Mouse (Mus musculus) megakaryocyte, adult 5-6 weeks (primary cell): Measurements from ENCODE around the gene Trib3. TPM values are rescaled to one million over a fixed set of nuclear protein-coding genes. Genes with fewer than 3 reads are reported as not detected.
"Not testable (repeated sequence)": the region's sequence is repeated elsewhere in the genome, so short reads cannot be mapped to it uniquely, and the experiment has no call there.

ENCODE experiments used
- ATAC-seq: 2 replicates; pipeline ENCODE4 v1.8.0; 2016; ENCODE audit warnings: mild to moderate bottlenecking, inconsistent platforms; ENCODE audit not compliant: poor library complexity, severe bottlenecking
- total RNA-seq, 2 experiments: library from RNA; stranded (forward) in 1 of 2; stranded (reverse) in 1 of 2; fragments of 153-499, 151-499 nt in 1 of 2; fragments of 221-1000, 200-1000 nt in 1 of 2; gene quantifications; 2 replicates each; pipeline versions ENCODE4 v1.2.3 to v1.2.4; 2015 to 2017

The Trib3 gene
- total RNA-seq, 2 experiments from 2014 or later: 1.1 to 1.3 TPM

- ATAC-seq: no peak
Measured at GRCm38 (mm10) chr2:152317054-152317453, 26.8 kb downstream of the Trib3 start.

- no peak for ATAC-seq
Measured at GRCm38 (mm10) chr2:152313926-152314325, 29.9 kb downstream of the Trib3 start.

- no peak for ATAC-seq
Measured at GRCm38 (mm10) chr2:152312996-152313395, 30.8 kb downstream of the Trib3 start.

- no peak for ATAC-seq
Measured at GRCm38 (mm10) chr2:152307186-152307585, 36.6 kb downstream of the Trib3 start.

GRCm38 (mm10) chr2:152305480-152305879 is 38.4 kb downstream of the Trib3 start:
- no peak for ATAC-seq

GRCm38 (mm10) chr2:152303781-152304180 is 40.1 kb downstream of the Trib3 start:
- no peak for ATAC-seq

- ATAC-seq: no peak
Measured at GRCm38 (mm10) chr2:152302862-152303261, 41.0 kb downstream of the Trib3 start.

GRCm38 (mm10) chr2:152294541-152294940 is 49.3 kb downstream of the Trib3 start:
- peak; percentile 32; the same call in 1 of the 2 replicates for ATAC-seq

- ATAC-seq: peak; percentile 83
Measured at GRCm38 (mm10) chr2:152293727-152294475, 49.9 kb downstream of the Trib3 start, which contains the start of gene Tbc1d20. Tbc1d20 (plus strand) TSS chr2:152293828.

GRCm38 (mm10) chr2:152293179-152293726 is 50.6 kb downstream of the Trib3 start:
- peak; percentile 20 for ATAC-seq

GRCm38 (mm10) chr2:152292475-152292874 is 51.4 kb downstream of the Trib3 start:
- ATAC-seq: no peak

- ATAC-seq: not testable (repeated sequence)
Measured at GRCm38 (mm10) chr2:152289623-152290022, 54.2 kb downstream of the Trib3 start.

- ATAC-seq: no peak
Measured at GRCm38 (mm10) chr2:152288046-152288445, 55.8 kb downstream of the Trib3 start.

GRCm38 (mm10) chr2:152287560-152287959 is 56.3 kb downstream of the Trib3 start:
- ATAC-seq: no peak

Other genes starting within 250 kb of the Trib3 start
- gene Srxn1, start 238.5 kb downstream of the Trib3 start, total RNA-seq (2015): 0.96 and 1.9 TPM in 2 replicates
- 2.0 and 2.5 TPM in 2 replicates for gene Srxn1, start 238.5 kb downstream of the Trib3 start, total RNA-seq (2017)
- not detected in 2 replicates for gene Tcf15, start 200.5 kb downstream of the Trib3 start, total RNA-seq (2015)
- gene Tcf15, start 200.5 kb downstream of the Trib3 start, total RNA-seq (2017): not detected in 2 replicates
- 53.9 and 60.9 TPM in 2 replicates for gene Csnk2a1, start 117.2 kb downstream of the Trib3 start, total RNA-seq (2015)
- gene Csnk2a1, start 117.2 kb downstream of the Trib3 start, total RNA-seq (2017): 95.3 and 105 TPM in 2 replicates
- 23.3 and 28.1 TPM in 2 replicates for gene Tbc1d20, start 50.2 kb downstream of the Trib3 start, total RNA-seq (2015)
- 23.2 and 28.9 TPM in 2 replicates for gene Tbc1d20, start 50.2 kb downstream of the Trib3 start, total RNA-seq (2017)
- 45.4 and 46.2 TPM in 2 replicates for gene Rbck1, start 11.4 kb downstream of the Trib3 start, total RNA-seq (2015)
- gene Rbck1, start 11.4 kb downstream of the Trib3 start, total RNA-seq (2017): 54.8 and 55.5 TPM in 2 replicates
- gene Nrsn2, start 32.6 kb upstream of the Trib3 start, total RNA-seq (2015): not detected in 2 replicates
- gene Nrsn2, start 32.6 kb upstream of the Trib3 start, total RNA-seq (2017): not detected in 2 replicates
- 0.27 and 0.60 TPM in 2 replicates for gene Sox12, start 54.0 kb upstream of the Trib3 start, total RNA-seq (2015)
- 0.12 and 0.15 TPM in 2 replicates for gene Sox12, start 54.0 kb upstream of the Trib3 start, total RNA-seq (2017)
- 0.98 and 1.9 TPM in 2 replicates for gene Zcchc3, start 71.0 kb upstream of the Trib3 start, total RNA-seq (2015)
- 2.1 and 2.6 TPM in 2 replicates for gene Zcchc3, start 71.0 kb upstream of the Trib3 start, total RNA-seq (2017)
- gene 6820408C15Rik, start 71.6 kb upstream of the Trib3 start, total RNA-seq (2015): not detected in 2 replicates
- gene 6820408C15Rik, start 71.6 kb upstream of the Trib3 start, total RNA-seq (2017): not detected in 2 replicates
- gene Defb23, start 120.6 kb upstream of the Trib3 start, total RNA-seq (2015): not detected in 2 replicates
- not detected in 2 replicates for gene Defb23, start 120.6 kb upstream of the Trib3 start, total RNA-seq (2017)
- not detected in 2 replicates for gene Defb20, start 133.0 kb upstream of the Trib3 start, total RNA-seq (2015)
- gene Defb20, start 133.0 kb upstream of the Trib3 start, total RNA-seq (2017): not detected in 2 replicates
- not detected in 2 replicates for gene Defb22, start 146.1 kb upstream of the Trib3 start, total RNA-seq (2015)
- gene Defb22, start 146.1 kb upstream of the Trib3 start, total RNA-seq (2017): not detected in 2 replicates
- gene Defb26, start 167.7 kb upstream of the Trib3 start, total RNA-seq (2015): not detected in 2 replicates
- not detected in 2 replicates for gene Defb26, start 167.7 kb upstream of the Trib3 start, total RNA-seq (2017)
- not detected in 2 replicates for gene Defb28, start 174.2 kb upstream of the Trib3 start, total RNA-seq (2015)
- gene Defb28, start 174.2 kb upstream of the Trib3 start, total RNA-seq (2017): not detected in 2 replicates
- gene Defb29, start 196.1 kb upstream of the Trib3 start, total RNA-seq (2015): not detected in 2 replicates
- not detected in 2 replicates for gene Defb29, start 196.1 kb upstream of the Trib3 start, total RNA-seq (2017)
- gene Gm17416, start 225.3 kb upstream of the Trib3 start, total RNA-seq (2015): not detected in 2 replicates
- gene Gm17416, start 225.3 kb upstream of the Trib3 start, total RNA-seq (2017): not detected in 2 replicates
- not detected in 2 replicates for gene Defb21, start 228.7 kb upstream of the Trib3 start, total RNA-seq (2015)
- gene Defb21, start 228.7 kb upstream of the Trib3 start, total RNA-seq (2017): not detected in 2 replicates
- gene Defb19, start 236.3 kb upstream of the Trib3 start, total RNA-seq (2015): not detected in 2 replicates
- not detected in 2 replicates for gene Defb19, start 236.3 kb upstream of the Trib3 start, total RNA-seq (2017)